ENCODE assay signal across 16 mouse cellular contexts in genomic region chr12:85140036-85140701, GRCm38 (mm10). TPM values are rescaled to one million over a fixed set of nuclear protein-coding genes. Genes with fewer than 3 reads are reported as not detected.
DNase-seq lines count a peak whose midpoint lies in the region; ATAC-seq and TF ChIP-seq lines count a peak whose summit lies in the region.
"Had no signal": no experiment of that assay in that cellular context is flagged by ENCODE, and none has a peak within 500 bp of the region (broad histone marks: within the 10 kb centered on the region; RNA-seq: fewer than 3 reads in every experiment).

No protein-coding gene starts in this region.

- no peaks in the 10 kb centered on the region for H3K4me1 ChIP-seq in kidney, postnatal 0 days (replicated peaks; ENCODE audit: insufficient read depth, low read length)
- H3K4me1 ChIP-seq in ES-E14 (ENCODE audit: control insufficient read depth in 2 of 2, insufficient read depth in 2 of 2, low read length in 2 of 2, poor library complexity in 1 of 2) = peaks cover 2 to 15% of the 10 kb centered on the region in 2 experiments; a peak in 3 of 4 replicates
- no peaks in the 10 kb centered on the region for H3K4me1 ChIP-seq in lung, adult 2 months (ENCODE audit: control insufficient read depth, insufficient read depth, low read length)
- H3K4me1 ChIP-seq: midbrain, embryonic 13.5 days had no signal

- no peaks in the 10 kb centered on the region for H3K36me3 ChIP-seq in kidney, postnatal 0 days (ENCODE audit: insufficient read depth, low read length)
- peaks cover 12% of the 10 kb centered on the region for H3K36me3 ChIP-seq in ES-E14 (ENCODE audit: control insufficient read depth, insufficient read depth, low read length, poor library complexity, severe bottlenecking)

- 51% methylated on average over 18 of the region's 18 CpGs for WGBS in kidney, postnatal 0 days
- WGBS in lung, adult 2 months = 41% methylated on average over 18 of the region's 18 CpGs

- intact Hi-C loops in gastrocnemius, adult 2 months (cut with DNase I) = loop anchor here (10.0 kb wide), 1 partner anchor 345 kb away; no protein-coding TSS in a partner anchor

- H3K4me3 ChIP-seq in gastrocnemius, adult 2 months = 0 out of 2 replicates have a peak overlapping the region, but pooled peaks have one; percentile 17
- no peak overlapping the region for H3K4me3 ChIP-seq in kidney, postnatal 0 days (replicated peaks; ENCODE audit: low read depth, low read length)
- peak overlapping the region; percentile 33 to 59; a peak in 3 of 4 replicates for H3K4me3 ChIP-seq in ES-E14 (ENCODE audit: insufficient read depth in 1 of 2, low read depth in 1 of 2, low read length in 2 of 2, poor library complexity in 1 of 2, severe bottlenecking in 1 of 2)
- H3K4me3 ChIP-seq in lung, adult 2 months (replicated peaks; ENCODE audit: extremely low read depth, low read depth, low read length) = no peak overlapping the region
- H3K4me3 ChIP-seq: embryonic facial prominence, embryonic 12.5 days; midbrain, embryonic 13.5 days had no signal

- peak overlapping the region; percentile 5; the same call in 1 of the 2 replicates for H3K4me2 ChIP-seq in kidney, postnatal 0 days (ENCODE audit: low read length)
- H3K4me2 ChIP-seq: embryonic facial prominence, embryonic 12.5 days; hindbrain, embryonic 14.5 days; midbrain, embryonic 13.5 days had no signal

- no peak overlapping the region for H3K9ac ChIP-seq in kidney, postnatal 0 days (ENCODE audit: low read depth, low read length)
- H3K9ac ChIP-seq in ES-E14 (ENCODE audit: insufficient read depth, low read depth, low read length, poor library complexity, severe bottlenecking) = peak overlapping the region; percentile 64
- H3K9ac ChIP-seq: embryonic facial prominence, embryonic 12.5 days; forebrain, postnatal 0 days; hindbrain, embryonic 14.5 days; midbrain, embryonic 13.5 days had no signal

- H3K27ac ChIP-seq in gastrocnemius, adult 2 months = no peak overlapping the region
- H3K27ac ChIP-seq in kidney, postnatal 0 days = no peak overlapping the region
- peak overlapping the region; percentile 1; the same call in 1 of the 2 replicates for H3K27ac ChIP-seq in ES-E14 (ENCODE audit: insufficient read depth, low read depth, low read length, poor library complexity, severe bottlenecking)
- H3K27ac ChIP-seq: embryonic facial prominence, embryonic 12.5 days; hindbrain, embryonic 14.5 days; midbrain, embryonic 13.5 days had no signal

- no peak for TF ChIP-seq POLR2A in lung, adult 2 months (IDR thresholded peaks at IDR 0.05; ENCODE audit: borderline replicate concordance, extremely low read depth, low read depth, low read length)

- DNase-seq in gastrocnemius, adult 2 months = no peak
- no peak for DNase-seq in gastrocnemius, adult 18-20 months (ENCODE audit: low spot score)
- no peak for DNase-seq in kidney, postnatal 0 days (ENCODE audit: low spot score)
- no peak for DNase-seq in kidney, postnatal 10 days
- DNase-seq in ES-E14 (ENCODE audit: low read depth, low spot score) = no peak
- DNase-seq in mesoderm, embryonic 11.5 days (ENCODE audit: low read depth, low spot score) = peak; percentile 35
- DNase-seq in lung, adult 2 months = no peak
- no peak for DNase-seq in frontal cortex, postnatal 10 days (ENCODE audit: low spot score in 2 of 2)
- DNase-seq: cerebellum, postnatal 10 days; forebrain, postnatal 0 days; gastrocnemius, postnatal 36 days; kidney, adult 2 months; lung, postnatal 10 days had no signal

- H3K27me3 ChIP-seq in kidney, postnatal 0 days (ENCODE audit: insufficient read depth, low read length) = no peaks in the 10 kb centered on the region
- H3K27me3 ChIP-seq: embryonic facial prominence, embryonic 12.5 days; midbrain, embryonic 13.5 days had no signal

- no peak for ATAC-seq in kidney, postnatal 0 days (replicated peaks; ENCODE audit: low FRiP score, low read depth)
- ATAC-seq: forebrain, postnatal 0 days; midbrain, embryonic 13.5 days had no signal

- no peaks in the 10 kb centered on the region for H3K9me3 ChIP-seq in kidney, postnatal 0 days (replicated peaks; ENCODE audit: low read length)
- H3K9me3 ChIP-seq in ES-E14 (ENCODE audit: control insufficient read depth, insufficient read depth, low read depth, low read length) = no peaks in the 10 kb centered on the region
- H3K9me3 ChIP-seq: embryonic facial prominence, embryonic 12.5 days; midbrain, embryonic 13.5 days had no signal

- in situ Hi-C loops in ES-E14 (cut with MboI; ENCODE audit: low sequenced_read_pairs in 2 of 2, unreplicated experiment in 2 of 2) = no loop called here

- no peak for TF ChIP-seq CTCF in gastrocnemius, adult 2 months (IDR thresholded peaks at IDR 0.05)
- no peak for TF ChIP-seq CTCF in kidney, postnatal 0 days (IDR thresholded peaks at IDR 0.05; ENCODE audit: low read depth)
- TF ChIP-seq CTCF in lung, adult 2 months (IDR thresholded peaks at IDR 0.05; ENCODE audit: insufficient read depth, low read length) = no peak

TF ChIP-seq in ES-E14, 5 proteins besides CTCF, POLR2A, EP300 and RAD21:
- TF ChIP-seq ZNF384 (IDR thresholded peaks at IDR 0.05; ENCODE audit: low read depth, low read length) (no peak), MAFK (IDR thresholded peaks at IDR 0.05; ENCODE audit: insufficient read depth, low read depth, low read length) (no peak), CHD2 (IDR thresholded peaks at IDR 0.05; ENCODE audit: low read depth, low read length) (no peak), ZC3H11A (IDR thresholded peaks at IDR 0.05; ENCODE audit: borderline replicate concordance, low read depth, low read length) (no peak), HCFC1 (IDR thresholded peaks at IDR 0.05; ENCODE audit: borderline replicate concordance, insufficient read depth, low read length) (no peak)

RNA-seq across cellular contexts. Expression of gene Rps6kl1, which starts 10.9 kb away (rescaled TPM):
- total RNA-seq in gastrocnemius, adult 2 months (2021) = 1 to 10 TPM in 1 of 2 experiments, under 1 TPM in 1; 0.94 to 1.1 TPM
- total RNA-seq in gastrocnemius, adult 18-20 months (2021) = under 1 TPM; 0.39 to 1.00 TPM
- polyA plus RNA-seq in kidney, postnatal 0 days (2015; fragmentation: Nextera tagmentation; extraction: Ambion mirVana) = 0.87 and 1.1 TPM in 2 replicates
- total RNA-seq in ES-E14 (2012; rRNA removed) = 4.0 and 7.8 TPM in 2 replicates
- polyA plus RNA-seq in lung, adult 2 months (2012; rRNA removed) = 1.1 and 1.4 TPM in 2 replicates

RNA-seq across cellular contexts. Expression of gene Dlst, which starts 29.5 kb away (rescaled TPM):
- total RNA-seq in gastrocnemius, adult 2 months (2021) = 100 to 1,000 TPM; 247 to 365 TPM
- 100 to 1,000 TPM; 263 to 288 TPM for total RNA-seq in gastrocnemius, adult 18-20 months (2021)
- 123 and 131 TPM in 2 replicates for polyA plus RNA-seq in kidney, postnatal 0 days (2015; fragmentation: Nextera tagmentation; extraction: Ambion mirVana)
- 85.3 and 98.8 TPM in 2 replicates for total RNA-seq in ES-E14 (2012; rRNA removed)
- 62.8 and 88.7 TPM in 2 replicates for polyA plus RNA-seq in lung, adult 2 months (2012; rRNA removed)

RNA-seq across cellular contexts. Expression of gene Prox2, which starts 29.6 kb away (rescaled TPM):
- total RNA-seq in gastrocnemius, adult 2 months (2021) = 1 to 10 TPM; 1.7 to 3.0 TPM
- total RNA-seq in gastrocnemius, adult 18-20 months (2021) = 1 to 10 TPM; 1.9 to 3.4 TPM
- polyA plus RNA-seq in kidney, postnatal 0 days (2015; fragmentation: Nextera tagmentation; extraction: Ambion mirVana) = 3.0 and 3.3 TPM in 2 replicates
- 0.98 and 1.8 TPM in 2 replicates for total RNA-seq in ES-E14 (2012; rRNA removed)
- polyA plus RNA-seq in lung, adult 2 months (2012; rRNA removed) = 2.6 and 2.8 TPM in 2 replicates

RNA-seq across cellular contexts. Expression of gene Pgf, which starts 37.4 kb away (rescaled TPM):
- total RNA-seq in gastrocnemius, adult 2 months (2021) = 1 to 10 TPM; 1.5 to 1.8 TPM
- 1 to 10 TPM; 1.7 to 1.8 TPM for total RNA-seq in gastrocnemius, adult 18-20 months (2021)
- 5.6 and 6.1 TPM in 2 replicates for polyA plus RNA-seq in kidney, postnatal 0 days (2015; fragmentation: Nextera tagmentation; extraction: Ambion mirVana)
- 3.0 and 6.9 TPM in 2 replicates for total RNA-seq in ES-E14 (2012; rRNA removed)
- 3.0 and 3.6 TPM in 2 replicates for polyA plus RNA-seq in lung, adult 2 months (2012; rRNA removed)

Comparison
In these comparisons a context has a peak if more than half of its experiments do, and no peak if none do; other contexts are left out.
1. H3K4me3 ChIP-seq: peak in gastrocnemius, adult 2 months (single experiment) and ES-E14 (2 of 2); none in kidney, postnatal 0 days (single experiment) and lung, adult 2 months (single experiment).